Mouse (Mus musculus) hindbrain, embryonic 15.5 days (tissue): ENCODE measurements at regions not wholly inside any gene's neighbourhood (a gene's known extent, or its start where the extent isn't known, plus 50 kb on each side); places are given as distances from the start of the nearest gene placed in this dataset.

Source experiments
- ATAC-seq: fragments of 200-750 bp; cut with Nextera tagmentation; 2 replicates; pipeline ENCODE4 v1.8.0; 2017; ENCODE audit warnings: low read depth, moderate number of reproducible peaks, moderate TSS enrichment; ENCODE audit not compliant: low FRiP score
- H3K27ac ChIP-seq: fragments of 300-500 bp; sonication (generic); replicated peaks from 2 replicates; pipeline ENCODE4 v1.5.1; 2015; ENCODE audit warnings: mild to moderate bottlenecking, inconsistent platforms
- H3K27me3 ChIP-seq: fragments of 300-500 bp; sonication (generic); 2 replicates; pipeline ENCODE4 v1.6.1; 2015; ENCODE audit warnings: control low read depth, inconsistent platforms
- H3K36me3 ChIP-seq: fragments of 300-500 bp; sonication (generic); 2 replicates; pipeline ENCODE4 v1.6.1; 2015; ENCODE audit warnings: control low read depth, inconsistent platforms
- H3K4me1 ChIP-seq: fragments of 300-500 bp; sonication (generic); replicated peaks from 2 replicates; pipeline ENCODE4 v1.6.1; 2015; ENCODE audit warnings: control low read depth, inconsistent platforms
- H3K4me2 ChIP-seq: fragments of 300-500 bp; sonication (generic); 2 replicates; pipeline ENCODE4 v1.6.1; 2015; ENCODE audit warnings: moderate library complexity, mild to moderate bottlenecking, inconsistent platforms
- H3K4me3 ChIP-seq: fragments of 300-500 bp; sonication (generic); 2 replicates; pipeline ENCODE4 v1.5.1; 2015; ENCODE audit warnings: mild to moderate bottlenecking, inconsistent platforms
- H3K9ac ChIP-seq: fragments of 300-500 bp; sonication (generic); 2 replicates; pipeline ENCODE4 v1.6.1; 2015; ENCODE audit warnings: inconsistent platforms
- H3K9me3 ChIP-seq: fragments of 300-500 bp; sonication (generic); 2 replicates; pipeline ENCODE4 v1.6.1; 2016; ENCODE audit warnings: control low read depth, inconsistent platforms
- WGBS: fragments of 180-500 bp; shearing (Covaris S2); methylation state at CpG from one replicate; pipeline ENCODE4 v1.1.7; 2015; 5-methylcytosine and 5-hydroxymethylcytosine counted together

DNA sequence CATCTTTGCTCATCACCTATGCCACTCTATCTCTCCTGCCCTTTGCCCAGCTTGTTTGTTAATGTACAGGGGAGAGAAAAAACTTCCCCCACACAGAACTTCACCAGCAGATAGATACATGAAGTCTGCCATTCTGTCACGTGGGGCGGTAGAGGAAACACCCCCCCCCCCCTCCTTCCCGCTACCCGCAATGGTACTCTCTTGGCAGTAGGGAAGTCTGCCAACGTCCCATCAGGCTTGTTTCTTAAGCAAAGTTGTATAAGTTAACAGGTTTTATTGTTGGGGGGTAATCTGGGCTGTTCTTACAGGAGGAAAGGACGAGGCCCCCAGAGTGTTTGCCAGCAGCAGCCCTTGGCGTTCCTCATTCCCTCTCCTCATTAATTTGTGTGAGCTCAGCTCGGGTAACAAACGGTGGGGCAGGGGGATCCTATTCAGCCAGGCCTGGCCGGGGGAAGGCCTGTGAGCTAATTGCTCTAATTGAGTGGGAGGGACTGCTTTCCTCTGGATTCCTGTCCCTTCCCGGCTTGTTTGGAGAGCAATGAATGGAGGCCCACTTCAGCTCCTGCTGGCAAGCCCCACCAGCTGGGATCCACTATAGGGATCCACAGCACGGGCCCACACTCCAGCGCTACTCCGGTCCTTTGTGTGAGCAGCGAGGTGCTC is 292.5 kb downstream of the Bcl11a start:
- no peak overlapping the region; the same call in 1 of the 2 replicates for H3K9ac ChIP-seq
- H3K4me2 ChIP-seq: peak overlapping the region; percentile 25
- no peak overlapping the region for H3K4me3 ChIP-seq
- H3K4me1 ChIP-seq: peaks cover 30% of the 10 kb centered on the region
- ATAC-seq: peak; percentile 76
- H3K27ac ChIP-seq: peak overlapping the region; percentile 21
- no peaks in the 10 kb centered on the region for H3K27me3 ChIP-seq
- no peaks in the 10 kb centered on the region for H3K36me3 ChIP-seq
- no peaks in the 10 kb centered on the region for H3K9me3 ChIP-seq
- WGBS: 9% methylated on average over 15 of the region's 15 CpGs

DNA sequence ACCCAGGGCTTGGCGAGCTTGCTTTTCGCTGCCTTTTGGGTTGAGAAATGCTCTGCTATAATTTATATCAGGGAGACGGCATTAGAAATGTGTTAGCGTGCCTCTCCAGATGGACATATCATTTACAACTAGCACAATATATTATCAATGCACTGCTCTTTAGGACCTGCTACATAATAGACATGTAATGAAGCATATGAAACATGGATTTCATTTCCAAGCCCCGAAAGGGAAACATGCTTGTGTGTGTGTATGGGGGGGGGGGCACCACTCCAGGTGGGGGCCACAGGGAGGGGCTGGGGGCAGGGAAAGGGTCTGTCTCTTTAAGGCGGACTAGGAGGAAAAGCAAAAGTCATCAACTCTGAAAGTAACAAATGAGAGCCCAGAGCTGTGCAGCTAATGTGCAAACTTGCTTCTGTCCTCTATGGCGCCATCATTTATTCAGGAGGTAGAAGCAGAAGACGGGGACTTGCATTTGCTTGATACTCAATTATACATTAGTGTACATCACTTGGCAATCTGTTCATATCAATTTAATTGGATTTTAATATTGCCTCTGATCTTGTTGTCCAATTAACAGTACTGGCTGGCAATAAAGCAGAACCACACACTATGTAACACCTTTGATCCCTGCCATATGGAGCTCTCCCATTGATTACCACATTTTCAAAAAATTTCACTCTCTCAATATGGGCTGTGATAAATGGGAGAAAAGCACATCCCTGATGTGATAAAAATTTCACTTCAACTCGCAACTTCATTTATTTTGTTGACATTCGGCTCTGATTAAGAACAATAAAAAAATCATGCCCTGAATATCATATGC is 293.2 kb downstream of the Bcl11a start:
- peak; percentile 61 for ATAC-seq
- Histone ChIP-seq H3K36me3 (no peaks in the 10 kb centered on the region), H3K27ac (peak overlapping the region; percentile 21), H3K9me3 (no peaks in the 10 kb centered on the region), H3K4me3 (no peak overlapping the region), H3K9ac (no peak overlapping the region; the same call in 1 of the 2 replicates), H3K4me2 (peak overlapping the region; percentile 25), H3K4me1 (peaks cover 30% of the 10 kb centered on the region), H3K27me3 (no peaks in the 10 kb centered on the region)
- 23% methylated on average over 10 of the region's 10 CpGs for WGBS

DNA sequence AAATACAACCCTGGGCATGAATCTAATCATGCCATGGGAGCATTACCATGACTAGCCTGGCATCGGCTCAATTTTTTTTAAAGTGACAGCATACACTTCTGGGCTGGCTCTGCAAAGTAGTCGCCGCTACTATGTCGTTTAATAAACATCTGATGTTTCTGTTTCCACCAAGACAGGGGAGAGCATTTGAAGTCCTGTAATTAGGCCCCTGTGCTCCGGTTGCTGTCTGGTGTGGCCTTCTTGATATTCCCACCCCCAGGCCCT is 293.8 kb downstream of the Bcl11a start:
- ATAC-seq: peak; percentile 55; the same call in 1 of the 2 replicates
- H3K4me2 ChIP-seq: no peak overlapping the region
- WGBS: 39% methylated on average over 5 of the region's 5 CpGs

DNA sequence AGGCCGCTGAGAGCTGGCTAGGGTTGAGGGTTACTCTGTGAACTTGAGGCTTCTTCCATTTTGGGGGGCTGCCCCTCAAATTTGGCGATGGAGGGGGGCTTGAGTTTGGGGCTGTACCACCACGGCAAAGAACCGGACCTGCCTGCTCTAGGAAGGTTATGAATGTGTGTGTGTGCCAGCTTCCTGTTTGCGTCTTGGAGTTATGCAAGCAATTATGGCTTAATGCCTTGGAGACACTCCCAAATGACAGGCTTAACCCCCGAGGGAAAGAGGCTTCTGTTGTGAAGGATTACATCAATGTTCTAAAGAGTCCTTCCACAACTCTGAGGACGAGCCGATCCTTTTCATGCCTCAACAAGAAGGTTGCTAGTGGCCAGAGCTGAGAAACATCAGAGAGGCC is 294.1 kb downstream of the Bcl11a start:
- ATAC-seq: peak; percentile 1; the same call in 1 of the 2 replicates
- H3K36me3 ChIP-seq: no peaks in the 10 kb centered on the region
- WGBS: 38% methylated on average over 8 of the region's 8 CpGs
- no peak overlapping the region for H3K4me2 ChIP-seq
- peaks cover 30% of the 10 kb centered on the region for H3K4me1 ChIP-seq
- no peak overlapping the region for H3K9ac ChIP-seq
- H3K4me3 ChIP-seq: no peak overlapping the region
- no peaks in the 10 kb centered on the region for H3K9me3 ChIP-seq
- H3K27ac ChIP-seq: 0 out of 2 replicates have a peak overlapping the region, but pooled peaks have one; percentile 50
- H3K27me3 ChIP-seq: no peaks in the 10 kb centered on the region

More for the DNA sequence above, 293.8 kb downstream of the Bcl11a start:
- H3K36me3 ChIP-seq: no peaks in the 10 kb centered on the region
- H3K27ac ChIP-seq: 0 out of 2 replicates have a peak overlapping the region, but pooled peaks have one; percentile 50
- no peak overlapping the region for H3K9ac ChIP-seq
- H3K27me3 ChIP-seq: no peaks in the 10 kb centered on the region
- H3K4me3 ChIP-seq: no peak overlapping the region
- peaks cover 30% of the 10 kb centered on the region for H3K4me1 ChIP-seq
- H3K9me3 ChIP-seq: no peaks in the 10 kb centered on the region

DNA sequence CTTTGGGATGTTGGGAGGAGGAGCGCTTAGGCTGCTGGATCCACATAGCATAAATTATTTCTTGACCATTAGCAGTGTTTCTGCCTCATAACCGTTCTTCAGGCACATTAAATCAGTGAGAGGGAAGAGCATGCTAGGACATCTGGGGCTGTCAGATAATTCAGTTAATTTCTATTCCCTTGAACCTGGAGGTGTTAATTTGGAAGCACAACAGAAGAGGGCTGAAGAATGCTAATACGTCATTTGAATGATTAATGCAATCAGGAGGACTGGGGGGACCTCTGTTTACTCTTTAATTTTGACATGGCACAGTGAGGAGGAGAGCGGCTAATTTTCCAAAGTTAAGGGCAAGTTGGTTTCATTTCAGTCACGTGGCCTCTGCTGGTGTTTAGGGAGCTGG is 294.8 kb downstream of the Bcl11a start:
- H3K9ac ChIP-seq: no peak overlapping the region
- no peak overlapping the region for H3K4me2 ChIP-seq
- H3K36me3 ChIP-seq: no peaks in the 10 kb centered on the region
- no peaks in the 10 kb centered on the region for H3K9me3 ChIP-seq
- no peak overlapping the region for H3K27ac ChIP-seq
- H3K27me3 ChIP-seq: no peaks in the 10 kb centered on the region
- peaks cover 30% of the 10 kb centered on the region for H3K4me1 ChIP-seq
- H3K4me3 ChIP-seq: no peak overlapping the region
- WGBS: 45% methylated on average over 5 of the region's 5 CpGs
- no peak for ATAC-seq

DNA sequence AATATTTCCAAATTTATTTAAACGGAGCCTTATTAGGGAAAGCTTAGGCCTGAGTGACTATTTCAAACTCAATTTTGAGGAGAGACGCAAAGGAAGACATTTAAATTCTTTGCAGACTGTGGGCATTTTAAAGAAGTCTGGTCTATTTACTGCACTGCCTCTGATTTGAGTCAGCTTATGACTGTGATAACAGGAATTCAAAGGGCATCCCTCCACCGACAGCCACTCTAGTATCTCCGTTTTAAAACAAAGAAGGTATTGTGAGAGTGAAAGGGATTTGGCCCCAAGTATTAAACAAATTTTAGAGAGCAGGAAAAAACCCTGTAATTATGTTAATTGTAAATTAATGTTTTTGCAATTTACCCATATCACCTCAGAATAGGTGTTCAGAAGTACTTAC is 295.4 kb downstream of the Bcl11a start:
- no peaks in the 10 kb centered on the region for H3K9me3 ChIP-seq
- no peak overlapping the region for H3K4me2 ChIP-seq
- no peaks in the 10 kb centered on the region for H3K36me3 ChIP-seq
- H3K9ac ChIP-seq: no peak overlapping the region
- no peak overlapping the region for H3K27ac ChIP-seq
- no peak overlapping the region for H3K4me3 ChIP-seq
- WGBS: 54% methylated on average over 4 of the region's 4 CpGs
- no peak for ATAC-seq
- H3K4me1 ChIP-seq: peaks cover 30% of the 10 kb centered on the region
- H3K27me3 ChIP-seq: no peaks in the 10 kb centered on the region

DNA sequence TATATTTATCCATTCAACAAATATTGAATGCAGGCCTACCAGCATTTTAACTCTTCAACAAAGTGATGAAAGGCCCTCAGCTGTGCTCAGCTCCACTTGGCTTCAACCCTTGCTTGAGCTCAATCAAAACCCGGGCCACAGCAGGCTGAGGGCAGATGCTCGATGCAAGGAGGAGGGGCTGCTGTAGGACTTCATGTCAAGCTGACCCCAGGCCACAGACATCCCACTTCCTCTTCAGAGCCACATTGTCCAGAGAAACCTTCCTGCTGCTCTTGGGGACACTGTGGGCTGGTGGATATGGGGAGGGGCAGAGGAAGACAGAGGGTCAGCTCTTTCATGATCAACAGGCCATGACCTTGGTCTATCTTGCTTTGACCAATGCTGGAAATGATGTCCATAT is 299.7 kb downstream of the Bcl11a start:
- WGBS: 51% methylated on average over 2 of the region's 2 CpGs
- H3K27ac ChIP-seq: no peak overlapping the region
- no peak for ATAC-seq

DNA sequence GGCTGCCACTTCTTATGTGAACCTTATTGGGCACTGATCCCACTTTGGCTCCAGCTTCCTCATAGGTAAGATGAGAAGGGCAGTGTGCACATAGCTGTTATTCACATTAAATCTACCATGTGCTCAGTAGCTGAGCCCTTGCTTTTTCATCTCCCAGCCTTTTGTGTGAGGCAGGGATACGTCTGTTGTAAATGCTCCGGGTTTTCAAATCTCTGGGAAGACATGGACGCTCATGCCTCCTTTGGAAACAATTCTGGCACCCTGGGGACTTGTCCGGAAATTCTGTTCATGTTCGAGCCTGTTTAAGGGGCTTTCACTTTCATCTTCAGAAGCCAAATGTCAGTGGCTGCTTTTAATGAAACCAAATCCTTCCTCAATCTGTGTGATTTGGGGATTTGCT is 312.7 kb downstream of the Bcl11a start:
- WGBS: 44% methylated on average over 5 of the region's 5 CpGs
- Histone ChIP-seq H3K9ac (no peak overlapping the region), H3K27ac (no peak overlapping the region), H3K9me3 (no peaks in the 10 kb centered on the region), H3K27me3 (no peaks in the 10 kb centered on the region), H3K4me3 (no peak overlapping the region), H3K4me2 (no peak overlapping the region), H3K36me3 (no peaks in the 10 kb centered on the region), H3K4me1 (no peaks in the 10 kb centered on the region)
- ATAC-seq: no peak

More for the DNA sequence above, 299.7 kb downstream of the Bcl11a start:
- no peaks in the 10 kb centered on the region for H3K27me3 ChIP-seq
- H3K36me3 ChIP-seq: no peaks in the 10 kb centered on the region
- no peaks in the 10 kb centered on the region for H3K9me3 ChIP-seq
- no peak overlapping the region for H3K4me3 ChIP-seq
- no peak overlapping the region for H3K9ac ChIP-seq
- no peak overlapping the region for H3K4me2 ChIP-seq
- H3K4me1 ChIP-seq: peaks cover 6% of the 10 kb centered on the region

DNA sequence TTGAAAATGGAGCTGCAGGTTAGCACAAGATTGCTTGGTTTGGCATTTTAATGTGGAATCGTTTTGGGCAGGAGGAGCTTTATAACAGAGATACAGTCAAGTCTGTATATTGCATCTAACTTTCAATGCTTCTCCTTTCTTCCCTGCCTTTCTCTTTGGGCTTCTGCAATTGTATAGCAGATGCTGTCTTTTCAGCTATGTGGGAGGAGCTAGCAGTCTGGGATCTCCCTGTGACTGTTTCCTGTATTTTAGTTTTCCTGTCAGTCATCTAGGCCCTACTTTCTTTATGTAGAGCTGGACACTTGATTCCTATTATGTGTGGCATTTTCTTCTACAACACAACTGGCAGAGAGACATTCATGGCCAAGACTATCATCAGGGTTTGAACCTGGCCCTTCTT is 313.5 kb downstream of the Bcl11a start:
- Histone ChIP-seq H3K27me3 (no peaks in the 10 kb centered on the region), H3K36me3 (no peaks in the 10 kb centered on the region), H3K27ac (no peak overlapping the region), H3K4me1 (no peaks in the 10 kb centered on the region), H3K9ac (no peak overlapping the region), H3K4me3 (no peak overlapping the region), H3K9me3 (no peaks in the 10 kb centered on the region), H3K4me2 (no peak overlapping the region)
- no peak for ATAC-seq
- 83% methylated on average over 1 of the region's 1 CpGs for WGBS

DNA sequence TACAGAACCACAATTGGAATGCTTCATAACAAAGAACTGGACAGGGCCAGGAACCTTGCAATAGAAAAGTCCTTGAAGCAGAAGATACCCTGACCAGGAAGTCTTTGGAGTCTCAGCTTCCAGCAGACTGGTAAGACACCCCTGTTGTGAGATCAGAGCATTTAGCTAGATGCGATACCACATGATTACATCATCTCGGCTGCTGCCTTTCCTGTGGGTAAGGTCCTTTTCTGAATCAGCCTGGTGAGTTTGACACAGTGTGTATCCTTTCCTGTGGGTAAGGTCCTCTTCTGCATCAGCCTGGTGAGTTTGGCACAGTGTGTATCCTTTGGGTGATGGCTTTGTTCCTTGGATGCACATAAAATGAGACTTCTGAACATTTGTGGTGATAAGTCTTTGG is 317.6 kb downstream of the Bcl11a start:
- Histone ChIP-seq H3K9ac (no peak overlapping the region), H3K4me3 (no peak overlapping the region), H3K27ac (no peak overlapping the region), H3K27me3 (no peaks in the 10 kb centered on the region), H3K4me1 (no peaks in the 10 kb centered on the region), H3K9me3 (no peaks in the 10 kb centered on the region), H3K36me3 (no peaks in the 10 kb centered on the region), H3K4me2 (no peak overlapping the region)
- no peak for ATAC-seq
- 91% methylated on average over 2 of the region's 2 CpGs for WGBS

DNA sequence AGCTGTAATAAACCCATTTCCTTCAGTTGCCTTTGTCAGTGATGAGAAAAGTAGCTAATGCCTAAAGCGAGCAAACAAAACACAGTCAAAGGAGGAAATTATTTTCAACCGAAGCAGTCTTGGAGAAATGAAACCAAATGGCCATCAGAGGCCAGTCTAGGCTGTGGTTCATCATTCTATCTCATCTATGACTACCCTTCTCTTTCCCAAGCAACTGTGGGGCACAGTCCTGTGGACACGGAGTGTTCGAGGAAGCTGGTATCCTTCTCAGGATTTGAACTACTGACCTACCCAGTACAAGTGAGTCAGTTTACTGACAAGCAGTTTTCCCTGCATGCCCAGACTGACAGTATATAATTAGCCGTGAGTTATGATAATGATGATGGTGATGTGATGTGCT is 319.1 kb downstream of the Bcl11a start:
- Histone ChIP-seq H3K36me3 (no peaks in the 10 kb centered on the region), H3K27ac (no peak overlapping the region), H3K27me3 (no peaks in the 10 kb centered on the region), H3K4me1 (no peaks in the 10 kb centered on the region), H3K9ac (no peak overlapping the region), H3K4me3 (no peak overlapping the region), H3K9me3 (no peaks in the 10 kb centered on the region), H3K4me2 (no peak overlapping the region)
- ATAC-seq: no peak
- 92% methylated on average over 5 of the region's 5 CpGs for WGBS

DNA sequence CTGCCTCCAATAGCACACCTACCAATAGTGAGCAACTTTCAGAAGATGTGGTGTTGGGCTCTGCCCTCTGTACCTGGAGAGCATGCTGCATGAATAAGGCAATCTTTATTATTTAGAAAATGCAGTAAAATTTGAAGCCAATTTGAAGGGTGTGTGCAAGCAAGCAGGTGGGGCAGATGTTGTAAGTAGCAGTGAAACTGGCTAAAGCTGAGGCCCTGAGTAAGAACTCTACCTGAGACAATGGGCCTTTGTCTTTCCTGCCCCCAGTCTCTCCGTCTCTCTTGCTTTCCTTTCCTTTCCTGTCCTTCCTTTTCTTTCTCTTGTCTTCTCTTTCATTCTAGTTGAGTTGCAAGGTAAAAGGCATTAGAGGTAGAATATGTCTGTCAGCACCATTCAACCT is 319.9 kb downstream of the Bcl11a start:
- Histone ChIP-seq H3K4me2 (no peak overlapping the region), H3K36me3 (no peaks in the 10 kb centered on the region), H3K9ac (no peak overlapping the region), H3K4me3 (no peak overlapping the region), H3K27ac (no peak overlapping the region), H3K27me3 (no peaks in the 10 kb centered on the region), H3K9me3 (no peaks in the 10 kb centered on the region), H3K4me1 (no peaks in the 10 kb centered on the region)
- WGBS: 74% methylated on average over 1 of the region's 1 CpGs
- ATAC-seq: no peak
